Mouse (Mus musculus) urinary bladder, postnatal 4 days (tissue): ENCODE results near the gene Ctso.

Experiments
- DNase-seq, 2 experiments: peaks; one replicate each; pipeline ENCODE4 v3.0.0; 2021 to 2022; ENCODE audit warnings: low spot score in 2 of 2

The Ctso gene

DNA sequence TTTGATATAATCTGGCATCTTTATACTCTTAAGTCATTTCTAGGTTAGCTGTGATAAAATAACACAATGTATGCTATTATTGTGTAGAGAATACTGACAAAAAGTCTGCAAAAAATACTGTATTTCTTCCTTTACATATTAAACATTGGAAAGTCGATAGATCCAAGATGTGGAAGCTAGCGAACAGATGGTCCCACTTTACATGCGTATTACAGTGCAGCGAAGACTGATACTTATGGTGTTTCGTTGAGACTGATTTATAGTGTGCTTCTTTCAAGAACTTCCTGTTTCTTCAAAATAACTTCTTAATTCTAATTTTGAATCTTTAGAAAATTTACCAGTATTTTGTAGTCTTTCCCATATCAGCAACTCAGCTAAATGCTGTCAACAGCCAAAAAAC lies 25.1 kb downstream of the Ctso start:
- DNase-seq, result no peak

DNA sequence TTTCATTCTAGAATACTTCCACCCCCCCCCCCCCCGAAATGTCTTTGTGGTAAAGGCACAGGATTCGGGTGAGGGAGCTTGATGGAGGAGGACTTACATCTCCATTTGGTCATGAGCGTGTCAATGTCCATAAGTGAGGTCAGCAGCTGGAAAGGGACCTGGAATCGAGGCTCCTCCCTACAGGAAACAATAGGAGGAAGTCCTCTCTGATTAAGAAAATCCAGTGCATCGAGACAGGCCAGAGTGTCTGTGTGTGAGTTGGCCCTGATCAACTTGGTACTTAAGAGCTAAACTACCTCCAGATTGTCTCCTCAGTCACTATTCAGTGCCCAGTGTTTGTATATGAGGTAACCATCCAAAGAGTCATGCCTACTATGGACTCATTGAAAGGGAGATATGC lies 28.9 kb downstream of the Ctso start:
- DNase-seq, result no peak

DNA sequence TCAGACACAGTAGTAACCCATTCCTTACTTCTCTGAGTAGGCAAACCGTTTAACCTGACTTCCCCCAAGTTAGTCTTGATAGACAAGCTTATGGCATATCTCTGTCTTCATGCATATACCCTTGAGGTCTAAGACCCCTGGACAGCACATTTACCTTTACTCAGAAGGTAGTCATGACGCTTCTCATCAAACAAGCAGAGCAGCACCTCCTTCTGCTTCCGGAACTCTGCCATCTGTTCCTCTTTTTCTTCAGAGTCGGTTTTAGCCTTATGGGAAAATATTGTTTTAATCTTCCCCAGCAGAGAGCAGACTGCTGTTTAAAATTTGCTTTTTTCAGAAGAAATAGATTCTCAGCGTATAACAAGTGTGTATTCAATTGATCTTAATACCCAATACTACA lies 31.4 kb downstream of the Ctso start:
- DNase-seq, result no peak

DNA sequence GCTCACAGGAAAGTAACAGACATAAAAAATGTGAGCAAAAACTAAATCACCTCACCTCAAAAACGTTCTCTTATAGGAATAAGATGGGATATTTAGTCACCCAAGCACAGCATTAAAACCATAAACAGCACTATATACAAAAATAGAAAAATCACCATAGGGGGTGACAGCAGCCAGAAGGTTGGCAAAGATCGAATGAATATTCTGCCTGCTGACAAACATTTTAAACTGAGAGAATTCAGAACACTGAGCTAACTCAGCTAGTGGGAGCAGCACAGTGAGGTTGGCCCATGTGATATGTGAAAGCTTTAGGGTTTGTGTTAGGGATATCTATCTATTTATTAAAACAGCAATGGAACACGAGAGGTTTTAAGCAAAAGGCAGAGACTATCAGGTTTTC lies 32.2 kb downstream of the Ctso start:
- no peak for DNase-seq

DNA sequence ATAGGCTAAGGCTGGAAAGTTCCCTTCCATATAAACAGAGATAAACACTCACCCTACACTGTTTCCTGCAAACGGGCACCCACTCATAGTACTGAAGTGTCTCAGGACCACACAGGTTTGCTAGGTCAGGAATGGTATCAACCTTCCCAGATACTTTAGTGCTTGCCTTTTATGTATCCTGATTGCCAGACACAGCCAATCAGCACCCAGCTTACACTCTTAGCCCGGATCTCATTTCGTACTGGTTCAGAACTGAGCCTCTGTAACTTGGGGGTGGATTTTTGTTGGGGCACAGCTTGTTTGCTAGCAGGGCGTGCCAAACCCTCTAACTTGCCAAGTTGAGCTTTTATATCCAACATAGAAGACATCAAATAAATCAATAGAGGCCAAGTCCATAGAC lies 43.2 kb downstream of the Ctso start:
- DNase-seq, result no peak

DNA sequence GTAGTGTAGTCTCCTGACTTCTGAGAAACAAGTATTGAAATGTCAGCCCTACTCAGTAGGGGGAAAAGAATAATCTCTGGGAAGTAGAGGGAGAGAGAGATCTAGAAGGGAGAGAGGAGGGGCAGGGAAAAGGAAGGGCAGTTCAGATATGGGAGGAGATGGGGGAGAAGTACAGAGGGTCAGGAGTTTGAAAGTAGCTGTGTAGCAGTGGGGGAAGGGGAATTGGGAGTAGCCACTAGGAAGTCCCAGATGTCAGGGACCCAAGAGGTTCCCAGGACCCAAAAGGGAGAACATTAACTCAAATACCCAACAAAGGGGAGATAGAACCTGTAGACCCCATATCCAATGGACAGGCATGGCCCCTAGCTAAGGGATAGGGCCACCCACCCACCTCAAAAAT lies 43.7 kb downstream of the Ctso start, which contains the start of gene Tdo2:
TSS of gene Tdo2 (minus strand) at position 101 of the 400 bp plus-strand sequence.
- DNase-seq, result no peak

DNA sequence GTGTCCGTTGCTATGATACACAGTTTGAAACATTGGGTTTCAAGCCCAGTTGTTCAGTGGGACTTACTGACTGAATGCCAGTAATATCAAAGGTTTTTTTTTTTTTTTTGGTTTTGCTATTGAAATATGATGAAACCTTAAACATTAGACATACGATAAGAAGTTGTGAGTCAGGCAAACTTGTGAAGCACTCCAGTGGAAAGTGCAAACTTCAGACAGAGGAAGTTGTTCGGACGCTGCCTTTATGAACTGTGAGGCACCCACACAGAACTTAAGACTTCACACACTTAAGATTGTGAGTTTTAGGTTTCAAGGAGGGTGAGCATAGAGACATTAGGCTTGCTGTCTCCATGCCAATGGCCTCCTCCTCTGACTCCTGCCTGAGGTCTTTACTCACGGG lies 49.2 kb downstream of the Ctso start:
- DNase-seq, result no peak

DNA sequence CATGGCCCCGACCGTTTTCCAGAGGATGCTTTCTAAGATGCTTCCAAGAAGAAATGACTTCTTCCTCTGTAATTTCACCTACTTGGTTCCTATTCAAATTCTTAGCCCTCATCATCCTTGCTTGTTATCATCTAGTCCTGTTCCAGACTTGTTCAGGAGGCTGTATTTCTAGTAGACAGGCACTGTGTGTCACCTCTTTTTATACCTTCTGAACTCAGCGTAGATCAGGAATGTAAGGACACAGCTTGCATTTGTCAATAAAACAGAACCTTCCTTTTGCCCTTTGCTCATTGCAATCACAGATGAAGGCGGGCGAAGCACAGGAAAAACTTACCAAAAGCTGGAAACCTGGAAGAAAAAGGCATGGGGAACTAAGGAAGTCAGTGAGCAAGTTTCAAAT lies 49.6 kb downstream of the Ctso start, which contains the start of gene Asic5:
TSS of gene Asic5 (plus strand) at position 301 of the 400 bp plus-strand sequence.
- no peak for DNase-seq

DNA sequence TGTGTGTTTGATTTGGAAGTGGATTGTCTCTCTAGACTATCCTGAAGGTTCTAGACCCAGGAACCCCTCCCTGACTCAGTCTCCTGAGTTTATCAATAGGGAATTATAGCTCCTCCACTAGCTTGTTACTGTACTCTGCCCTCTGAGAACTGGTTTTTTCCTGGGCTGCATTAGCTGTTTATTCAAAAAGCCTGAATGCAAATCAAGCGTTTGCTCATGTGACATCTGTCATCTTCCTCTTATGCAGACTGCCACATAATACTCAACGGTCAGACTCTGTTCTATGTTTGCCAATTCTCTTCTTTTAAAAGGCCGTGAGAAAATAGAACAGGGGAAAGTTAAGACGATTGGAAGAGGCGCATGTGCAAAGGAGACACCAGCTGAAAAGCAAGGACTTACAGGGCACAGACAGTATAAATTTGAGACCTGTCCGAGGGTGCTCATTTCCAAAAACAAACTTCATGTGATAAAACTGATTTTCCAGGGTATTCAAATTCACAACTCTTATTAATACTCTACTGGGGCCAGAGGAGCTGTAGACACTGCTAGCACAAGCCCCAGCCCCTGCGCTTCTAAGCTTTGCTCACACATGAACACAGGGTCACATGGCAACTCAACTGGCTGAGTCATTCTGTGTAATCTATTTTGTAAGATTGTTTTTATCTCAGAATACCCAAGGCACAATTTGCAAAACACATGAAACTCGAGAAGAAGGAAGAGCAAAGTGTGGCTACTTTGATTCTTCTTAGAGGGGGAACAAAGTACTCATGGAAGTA lies 50.9 kb downstream of the Ctso start:
- DNase-seq, result no peak

DNA sequence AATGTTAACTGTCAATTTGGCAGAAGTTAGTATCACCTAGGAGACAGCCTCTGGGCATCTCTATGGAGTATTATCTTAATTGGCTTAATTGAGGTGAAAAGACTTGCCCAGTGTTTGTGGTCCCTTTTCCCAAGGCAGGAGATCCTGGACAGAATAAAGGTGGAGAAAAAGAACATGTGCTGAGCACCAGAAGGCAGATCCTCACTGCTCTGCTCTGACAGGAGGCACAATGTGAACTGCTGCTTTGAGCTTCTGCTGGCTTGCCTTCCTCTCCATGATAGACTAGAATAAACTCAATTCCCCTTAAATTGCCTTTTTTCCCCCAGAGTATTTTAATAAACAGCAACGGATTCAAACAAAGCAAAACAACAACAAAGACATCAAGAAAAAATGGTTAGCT lies 52.7 kb downstream of the Ctso start:
- no peak for DNase-seq

DNA sequence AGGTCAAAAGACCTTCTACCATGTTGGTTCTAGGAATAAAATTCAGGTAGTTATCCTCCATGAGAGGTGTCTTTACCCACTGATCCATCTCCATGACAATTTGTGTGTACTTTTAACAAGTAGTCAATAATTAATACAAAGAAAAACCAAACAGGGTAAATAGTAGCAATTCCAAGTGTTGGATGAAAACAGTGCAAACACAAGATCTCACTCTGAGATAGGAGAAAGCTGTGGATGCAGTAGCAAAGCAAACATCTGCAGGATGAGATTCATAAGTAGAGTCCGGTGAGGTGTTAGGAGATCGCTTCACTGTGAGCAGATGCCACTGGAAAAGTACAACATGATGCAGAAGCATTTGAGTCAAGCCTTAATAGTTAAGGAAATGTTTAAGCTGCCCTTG lies 53.7 kb downstream of the Ctso start:
- DNase-seq, result no peak

DNA sequence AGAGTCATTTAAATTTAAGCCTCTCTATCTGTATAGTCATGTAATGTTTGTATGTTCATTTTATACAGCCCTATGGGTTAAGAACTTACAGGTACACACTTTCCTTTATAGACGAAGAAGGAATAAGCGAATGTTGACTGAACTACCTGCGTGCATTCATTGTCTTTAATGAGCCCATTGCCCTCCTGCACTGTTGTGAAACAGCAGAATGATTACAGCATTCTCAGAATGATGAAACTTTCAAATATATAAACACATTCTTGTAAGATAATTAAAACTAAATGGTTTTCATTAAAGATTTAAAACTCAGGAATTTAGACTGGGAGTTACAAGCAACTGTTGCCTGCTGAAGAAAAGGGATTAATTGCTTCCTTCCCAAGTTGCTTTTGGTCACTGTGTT lies 55.2 kb downstream of the Ctso start:
- DNase-seq, result no peak

DNA sequence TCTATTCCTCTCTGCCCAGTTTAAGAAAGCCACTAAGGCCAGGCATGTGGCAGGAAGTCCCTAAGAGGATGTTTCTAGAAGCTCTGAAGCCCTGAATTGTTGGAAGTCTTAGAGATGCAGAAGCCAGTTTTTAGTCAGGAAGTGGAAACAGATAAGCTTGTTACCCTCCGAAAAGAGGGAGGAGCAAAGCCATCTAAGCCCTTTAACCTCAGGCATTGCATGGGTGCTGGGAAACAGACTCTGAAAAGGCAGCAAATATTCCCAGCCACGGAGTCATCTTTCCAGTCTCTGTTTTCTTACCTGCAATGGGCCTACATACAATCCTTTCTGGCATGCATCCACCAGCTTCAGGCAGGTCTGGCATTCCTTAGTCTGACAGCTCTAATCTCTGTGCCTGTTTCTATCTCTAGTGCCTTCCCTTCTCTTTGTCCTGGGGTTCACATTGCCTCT lies 57.3 kb downstream of the Ctso start:
- DNase-seq, result no peak

DNA sequence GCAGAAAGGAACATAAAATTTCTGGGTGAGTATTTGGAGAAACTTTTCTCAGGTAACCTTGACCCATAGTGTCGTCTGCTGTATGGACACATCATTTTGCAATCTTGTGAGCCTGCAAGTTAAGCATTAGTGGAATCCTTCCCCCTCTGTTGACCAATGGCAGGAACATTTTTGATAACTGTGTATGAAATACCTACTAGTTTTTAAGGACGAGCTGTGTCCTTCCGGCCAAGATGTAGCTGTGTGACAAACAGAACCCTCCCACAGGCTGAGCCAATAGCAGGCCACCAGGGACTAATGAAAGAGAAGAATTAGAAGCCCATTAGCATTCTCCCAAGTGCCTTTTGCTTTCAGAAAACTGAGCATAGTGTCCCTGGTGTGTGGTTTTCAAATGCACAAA lies 58.1 kb downstream of the Ctso start:
- no peak for DNase-seq

DNA sequence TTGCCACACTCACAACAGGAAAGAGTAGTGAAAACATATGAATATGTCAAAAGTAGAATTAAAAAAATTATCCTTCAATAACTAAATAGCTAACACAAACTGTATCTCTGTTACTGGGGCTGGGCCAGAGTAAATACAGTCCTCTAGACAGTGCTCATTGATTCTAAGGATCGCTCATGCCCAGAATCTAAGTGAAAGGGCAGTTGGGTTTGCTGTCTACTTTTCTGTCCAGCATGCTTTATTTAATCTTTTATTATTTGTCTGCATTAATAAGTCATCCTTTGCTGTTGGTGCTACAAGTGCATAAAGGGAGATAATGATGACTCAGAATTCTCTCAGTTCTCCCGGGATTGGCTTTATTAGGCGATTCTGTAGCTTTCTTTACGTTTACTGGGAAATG lies 63.0 kb downstream of the Ctso start:
- DNase-seq, result no peak

DNA sequence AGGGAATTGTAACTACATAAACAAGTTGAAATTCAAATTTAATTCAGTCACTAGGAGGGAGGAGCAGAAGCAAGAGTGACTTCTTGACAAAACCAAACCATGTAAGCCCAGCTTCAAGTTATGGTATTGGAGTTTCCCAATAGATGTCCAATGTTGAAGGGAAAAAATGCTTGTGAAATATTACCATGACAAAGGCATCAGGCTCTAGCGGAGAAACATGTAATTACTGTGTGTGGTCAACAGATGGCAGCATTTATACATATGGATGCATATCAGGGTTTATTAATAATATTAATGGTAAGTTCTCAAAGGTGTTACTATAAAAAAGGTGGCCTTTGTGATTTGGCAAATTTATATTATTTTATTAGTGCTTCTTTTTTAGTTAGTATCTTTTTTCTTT lies 63.6 kb downstream of the Ctso start:
- no peak for DNase-seq
